Mouse (Mus musculus): ENCODE measurements around the gene Zkscan16.

Zkscan16 gene

GRCm38 (mm10) chr4:58999686-59000085 is 56.3 kb downstream of the Zkscan16 start:
- DNase-seq (ENCODE audit: low read depth, low spot score), result peak; percentile 41

- DNase-seq (ENCODE audit: low read depth, low spot score), result no peak
Measured at GRCm38 (mm10) chr4:59000614-59001013, 57.2 kb downstream of the Zkscan16 start.

- DNase-seq (ENCODE audit: low read depth, low spot score), result peak; percentile 78
Measured at GRCm38 (mm10) chr4:59002948-59003805, 59.7 kb downstream of the Zkscan16 start, which contains the start of gene Gm20503. Gm20503 (plus strand) TSS chr4:59003210.

GRCm38 (mm10) chr4:59003806-59004200 is 60.4 kb downstream of the Zkscan16 start:
- no peak for DNase-seq (ENCODE audit: low read depth, low spot score)

GRCm38 (mm10) chr4:59006211-59006610 is 62.8 kb downstream of the Zkscan16 start:
- no peak for DNase-seq (ENCODE audit: low read depth, low spot score)

GRCm38 (mm10) chr4:59007016-59007415 is 63.6 kb downstream of the Zkscan16 start:
- no peak for DNase-seq (ENCODE audit: low read depth, low spot score)

All from retina, adult 2 months (tissue).